Mouse (Mus musculus) yolk sac, embryonic 10.5 days (tissue): Measurements from ENCODE around the gene 4931428L18Rik.
A peak's percentile ranks its signal among the peaks of the same experiment; 100 is the strongest.
"Not testable (repeated sequence)": the region's sequence is repeated elsewhere in the genome, so short reads cannot be mapped to it uniquely, and the experiment has no call there.

Experiments used
- DNase-seq: peaks from one replicate; pipeline ENCODE4 v3.0.0-alpha.2; 2017; ENCODE audit warnings: low spot score

4931428L18Rik gene

GRCm38 (mm10) chr1:31058861-31059351 lies 163.6 kb downstream of the 4931428L18Rik start:
- DNase-seq, result no peak

DNA sequence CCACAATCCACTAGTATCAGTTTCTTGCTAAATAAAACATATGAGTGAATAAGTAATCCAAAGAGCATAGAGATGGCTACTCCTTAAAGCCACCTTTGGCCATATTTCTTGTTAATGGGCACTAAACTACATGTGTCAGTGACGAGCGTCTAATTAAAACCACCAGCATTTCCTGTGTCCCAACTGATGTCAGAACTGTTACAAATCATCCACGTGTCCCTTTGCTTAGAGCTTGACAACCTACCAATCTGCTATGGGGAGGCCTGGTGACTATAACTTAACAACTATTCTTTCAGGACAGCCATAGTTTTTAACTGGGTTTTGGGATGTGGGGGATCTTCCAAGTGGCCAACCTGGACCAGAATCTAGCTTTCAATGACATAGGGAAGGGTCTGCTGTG lies 164.3 kb downstream of the 4931428L18Rik start:
- no peak for DNase-seq

DNA sequence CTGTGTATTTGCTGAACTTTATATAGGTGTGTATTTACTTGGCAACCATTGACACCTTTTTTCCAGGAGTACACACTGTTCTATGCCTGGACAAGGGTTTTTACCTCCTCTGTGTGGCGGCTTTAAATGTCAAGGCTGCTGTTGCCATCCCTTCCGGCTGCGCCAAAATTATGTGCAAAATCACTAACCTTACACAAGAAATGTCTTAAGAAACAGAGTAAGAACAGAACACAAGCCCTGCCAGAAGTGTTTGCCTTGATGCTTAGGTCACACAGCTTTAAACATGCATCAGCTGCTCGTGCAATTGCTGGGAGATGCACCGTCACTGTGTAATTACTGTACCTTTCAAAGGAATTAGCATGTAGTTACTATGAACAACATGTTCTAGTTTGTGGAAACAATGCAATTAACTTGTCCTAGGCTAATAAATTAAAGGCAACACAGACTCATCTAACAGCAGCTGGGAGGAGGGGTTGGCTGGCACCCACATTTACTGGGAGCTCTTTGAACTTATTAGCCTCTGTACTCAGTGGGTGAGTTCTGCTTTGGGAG lies 171.0 kb downstream of the 4931428L18Rik start:
- no peak for DNase-seq

GRCm38 (mm10) chr1:31049954-31050652 lies 172.4 kb downstream of the 4931428L18Rik start:
- DNase-seq, result no peak

DNA sequence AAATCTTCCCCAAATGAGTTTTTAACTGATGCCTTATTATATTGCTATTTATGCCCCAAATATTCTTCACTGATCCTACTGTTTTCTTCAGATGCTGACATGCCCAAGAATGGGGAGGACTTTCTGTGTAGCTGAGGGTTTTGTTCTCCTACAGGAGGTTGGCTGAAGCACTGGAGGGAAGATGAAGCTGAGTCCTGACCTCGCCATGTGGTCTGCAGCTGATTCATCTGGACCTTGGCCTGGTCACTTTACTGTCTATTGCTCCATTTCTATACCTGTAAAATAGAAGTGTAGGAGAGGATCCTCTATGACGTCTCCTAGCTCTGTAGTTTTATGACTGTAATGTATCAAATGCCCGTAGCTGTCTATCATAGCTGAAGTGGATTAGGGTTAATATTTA lies 179.3 kb downstream of the 4931428L18Rik start:
- no peak for DNase-seq

DNA sequence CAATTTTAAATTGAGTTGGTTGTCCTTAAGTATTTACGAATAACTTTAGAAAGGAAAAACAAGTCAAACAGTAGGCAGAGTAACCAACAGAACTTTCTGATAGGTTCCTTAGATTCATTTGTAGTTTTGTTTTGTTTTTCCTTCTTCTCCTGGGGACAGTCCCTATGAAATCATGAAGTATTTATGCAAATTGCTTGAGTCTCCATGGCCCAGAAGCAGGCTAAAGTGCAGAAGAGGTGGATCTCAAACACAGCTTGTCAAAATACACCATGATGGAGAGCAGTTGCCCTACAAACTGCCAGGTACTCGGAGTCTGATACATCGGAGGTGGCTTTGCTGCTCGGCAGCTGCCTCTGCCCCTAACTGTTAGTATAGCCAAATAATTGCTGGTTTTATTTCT lies 179.7 kb downstream of the 4931428L18Rik start:
- no peak for DNase-seq

GRCm38 (mm10) chr1:31033851-31034534 lies 188.5 kb downstream of the 4931428L18Rik start:
- peak; percentile 9 for DNase-seq

DNA sequence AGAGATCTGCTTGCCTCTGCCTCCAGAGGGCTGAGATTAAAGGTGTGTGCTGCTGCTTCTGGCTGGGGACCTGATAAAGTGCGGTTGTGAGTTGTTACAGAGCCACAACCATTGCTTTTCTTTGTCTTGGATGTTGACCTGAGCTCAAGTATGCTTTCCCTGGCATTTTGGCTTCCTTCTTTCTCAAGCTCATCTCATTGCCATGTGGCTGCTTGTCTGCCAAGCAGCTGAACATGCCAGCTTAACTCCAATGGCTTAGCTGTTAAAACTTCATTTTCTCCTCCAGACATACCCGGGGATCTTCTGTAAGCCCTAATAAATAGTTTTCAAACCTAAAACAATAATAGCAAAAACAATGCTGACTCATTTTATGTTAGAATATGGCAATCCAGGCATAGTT lies 190.1 kb downstream of the 4931428L18Rik start:
- no peak for DNase-seq

DNA sequence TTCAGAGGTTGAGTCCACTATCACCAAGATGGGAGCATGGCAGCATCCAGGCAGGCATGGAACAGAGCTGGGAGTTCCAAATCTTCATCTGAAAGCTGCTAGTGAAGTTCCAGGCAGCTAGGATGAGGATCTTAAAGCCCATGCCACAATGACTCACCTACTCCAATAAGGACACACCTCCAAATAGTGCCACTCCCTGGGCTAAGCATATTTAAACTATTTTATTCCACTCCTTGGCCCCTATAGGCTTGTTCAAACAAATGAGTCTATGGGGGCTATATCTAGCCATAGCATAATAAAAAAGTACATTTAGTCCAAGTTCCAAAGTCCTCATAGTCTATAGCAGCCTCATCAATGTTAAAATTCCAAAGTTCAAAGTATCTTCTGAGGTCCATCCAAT lies 199.3 kb downstream of the 4931428L18Rik start:
- no peak for DNase-seq

DNA sequence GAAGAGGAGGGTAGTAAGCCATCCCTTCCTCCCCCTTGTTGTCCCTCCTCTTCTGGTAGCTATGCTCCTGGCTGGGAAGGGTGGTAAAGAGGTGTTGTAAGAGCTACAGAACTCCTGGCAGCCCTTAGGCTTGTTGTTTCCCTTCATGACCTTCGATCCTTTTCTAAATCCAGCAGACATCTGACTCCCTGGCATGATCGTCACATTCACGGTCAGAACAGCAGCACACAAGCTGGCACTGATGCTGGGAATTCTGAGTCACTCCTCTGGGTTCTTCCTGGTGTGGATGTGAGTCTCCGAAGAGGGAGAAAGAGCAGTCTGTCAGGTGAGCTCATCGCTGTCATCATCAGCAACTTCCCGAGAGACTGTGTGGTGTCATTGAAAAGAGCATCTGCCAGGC lies 203.2 kb downstream of the 4931428L18Rik start:
- DNase-seq, result no peak

- DNase-seq, result no peak
Measured at GRCm38 (mm10) chr1:31017377-31017776, 205.1 kb downstream of the 4931428L18Rik start.

- DNase-seq, result no peak
Measured at GRCm38 (mm10) chr1:31016068-31016467, 206.4 kb downstream of the 4931428L18Rik start.

GRCm38 (mm10) chr1:31015261-31015660 lies 207.2 kb downstream of the 4931428L18Rik start:
- DNase-seq, result no peak

DNA sequence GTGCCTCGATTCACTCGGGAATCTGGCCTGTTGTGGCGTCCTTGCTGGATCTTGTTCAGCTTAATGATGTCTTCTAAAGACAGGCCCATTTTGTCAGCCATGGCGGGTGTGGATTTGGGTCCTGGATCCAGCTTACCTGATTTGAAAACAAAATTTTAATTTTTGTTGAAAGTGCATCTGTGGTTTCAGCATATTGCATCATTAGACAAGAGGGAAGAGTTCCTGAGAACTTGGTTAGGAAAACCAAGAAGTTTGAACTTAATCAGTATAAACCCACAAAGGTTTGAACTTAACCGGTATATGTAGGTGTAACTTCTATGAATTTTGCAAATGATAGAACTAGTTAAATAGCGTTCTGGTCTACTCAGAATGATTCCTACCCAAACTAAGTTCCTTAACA lies 244.6 kb downstream of the 4931428L18Rik start, which contains the start of gene AC153137.1:
TSS of gene AC153137.1 (minus strand) at position 101 of the 400 bp plus-strand sequence.
- not testable (repeated sequence) for DNase-seq

GRCm38 (mm10) chr1:30977239-30977638 lies 245.2 kb downstream of the 4931428L18Rik start:
- not testable (repeated sequence) for DNase-seq

DNA sequence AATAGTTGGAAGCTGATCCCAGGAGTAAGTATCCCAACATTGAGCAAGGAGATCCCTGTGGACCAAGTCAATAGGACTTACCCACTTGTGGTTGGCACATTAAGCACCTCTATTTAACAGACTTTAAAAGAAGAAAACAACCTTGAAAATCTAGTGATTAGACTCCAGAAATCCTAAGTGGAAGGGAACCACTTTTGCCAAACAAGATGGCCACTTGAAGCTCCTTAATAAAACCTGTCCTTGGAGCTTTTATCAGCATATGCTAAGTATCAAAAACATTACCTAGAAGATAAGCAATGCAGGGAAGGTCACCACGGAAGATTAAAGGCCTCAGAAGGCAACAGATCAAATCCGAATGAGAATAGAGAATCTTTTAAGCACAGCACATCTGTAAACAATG lies 270.7 kb downstream of the 4931428L18Rik start:
- DNase-seq, result no peak

DNA sequence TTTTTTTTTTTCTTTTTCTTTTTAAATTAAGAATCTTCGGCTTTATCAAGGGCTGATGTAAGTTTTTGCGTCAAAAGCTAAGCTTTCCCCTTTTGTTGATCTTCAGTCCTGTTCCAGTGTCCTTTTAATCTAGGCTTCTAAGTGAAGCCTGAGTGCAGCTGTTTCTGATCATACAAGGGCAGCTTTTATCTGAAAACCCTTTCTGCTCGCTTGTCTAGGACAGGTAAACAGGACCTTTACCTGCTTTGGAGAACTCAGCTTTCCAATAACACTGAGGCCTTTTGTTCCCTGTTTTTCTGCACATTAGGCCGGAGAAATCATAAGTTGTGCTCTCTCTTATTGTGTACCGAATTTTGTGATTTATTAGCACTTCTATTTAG lies 272.0 kb downstream of the 4931428L18Rik start:
- DNase-seq, result peak; percentile 42

DNA sequence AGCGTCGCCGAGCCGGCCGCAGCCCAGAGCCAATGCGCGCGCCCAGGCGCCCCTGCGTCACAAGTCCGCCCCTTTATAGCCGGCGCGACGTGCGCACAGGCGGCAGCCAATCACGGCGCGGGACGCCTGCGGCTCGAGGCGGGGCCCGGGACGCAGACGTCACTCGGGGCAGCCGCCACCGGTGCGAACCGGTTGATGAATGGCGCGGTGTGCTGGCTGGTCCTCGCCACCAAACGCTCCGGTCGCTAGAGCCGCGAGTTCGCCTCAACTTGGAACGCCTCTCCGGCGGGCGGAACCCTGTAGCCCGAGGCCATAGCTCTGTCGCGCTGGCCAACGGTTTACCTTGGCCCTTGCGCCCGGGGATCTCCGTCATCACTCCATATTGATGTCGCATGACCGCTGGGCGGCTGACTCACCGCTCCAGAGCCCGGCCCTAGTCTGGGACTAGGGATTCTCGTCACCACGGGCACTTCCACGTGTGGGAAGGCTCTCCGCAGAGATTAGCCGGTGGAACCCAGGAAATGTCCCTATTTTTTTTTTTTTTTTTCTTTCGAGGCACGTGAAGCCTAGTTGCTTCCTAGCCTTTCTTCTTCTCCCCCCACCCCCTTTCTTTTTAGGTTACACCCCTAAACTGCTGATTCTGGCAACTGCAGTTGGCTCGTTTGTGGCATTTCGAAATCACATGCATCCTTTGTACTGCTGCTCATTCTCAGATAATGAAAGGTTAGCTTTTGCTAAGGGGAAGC lies 272.6 kb downstream of the 4931428L18Rik start:
- peak; percentile 96 for DNase-seq

- peak; percentile 73 for DNase-seq
Measured at GRCm38 (mm10) chr1:30948950-30949639, 273.4 kb downstream of the 4931428L18Rik start.

GRCm38 (mm10) chr1:30948361-30948949 lies 274.0 kb downstream of the 4931428L18Rik start:
- peak; percentile 43 for DNase-seq
